Mouse (Mus musculus): ENCODE measurements around the gene Eva1c. TPM values are rescaled to one million over a fixed set of nuclear protein-coding genes. Genes with fewer than 3 reads are reported as not detected.

The Eva1c gene
- polyA plus RNA-seq (2012; rRNA removed): 0.18 TPM in 2 replicates

DNA sequence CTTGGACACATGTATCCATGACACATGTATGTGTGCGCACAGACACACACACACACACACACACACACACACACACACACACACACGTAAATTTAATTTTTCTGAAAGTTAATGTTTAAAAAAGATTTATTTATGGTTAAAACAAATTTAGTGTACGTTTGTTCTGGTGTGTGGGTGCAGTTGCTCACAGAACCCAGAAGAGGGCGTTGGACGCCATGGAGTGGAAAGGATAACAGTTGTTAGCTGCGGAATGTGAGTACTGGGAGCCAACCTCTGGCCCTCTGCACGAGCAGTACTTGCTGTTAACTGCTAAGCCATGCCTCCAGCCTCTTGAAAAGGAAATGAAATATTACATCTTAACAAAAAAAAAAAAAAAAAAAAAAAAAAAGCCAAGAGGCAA lies at the start of gene Eva1c:
Eva1c (plus strand) TSS at position 263 of the 400 bp plus-strand sequence.

DNA sequence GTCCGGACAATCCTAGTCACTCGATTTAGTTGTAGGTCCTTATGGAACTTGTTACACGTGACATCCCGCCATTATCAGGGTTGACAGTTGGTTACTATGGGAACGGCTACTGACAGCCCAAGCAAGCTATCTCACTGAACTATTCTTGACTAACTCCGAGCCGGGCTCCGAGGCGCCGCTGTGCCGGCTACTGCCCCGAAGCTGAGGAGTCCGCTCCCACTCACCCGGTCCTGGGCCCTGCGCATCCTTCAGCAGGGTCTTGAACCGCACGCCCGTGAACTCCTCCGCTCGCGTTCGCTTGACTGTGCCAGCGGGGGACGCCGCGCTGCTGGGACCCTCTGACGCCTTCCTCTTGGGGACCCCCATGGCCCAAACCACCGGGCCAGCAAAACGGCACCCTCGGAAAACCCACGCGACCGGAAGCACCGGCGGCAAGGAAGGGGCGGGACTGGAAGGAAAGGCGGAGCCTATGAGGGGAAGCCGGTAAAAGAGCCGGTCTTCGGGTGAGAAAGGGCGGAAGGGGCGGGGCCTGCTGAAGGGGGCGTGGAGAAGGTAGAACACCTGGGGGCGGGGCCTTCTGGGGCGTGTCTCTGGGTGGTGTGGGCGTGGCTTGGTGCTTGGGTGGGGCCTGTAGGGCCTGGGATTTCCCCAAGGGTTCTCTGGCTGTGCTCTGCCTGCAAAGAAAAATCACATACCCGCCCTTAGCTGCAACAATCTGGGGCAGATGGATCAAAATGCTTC lies 16.4 kb upstream of the Eva1c start, which contains the start of gene Urb1:
Urb1 (minus strand) TSS at position 439 of the 741 bp plus-strand sequence.

DNA sequence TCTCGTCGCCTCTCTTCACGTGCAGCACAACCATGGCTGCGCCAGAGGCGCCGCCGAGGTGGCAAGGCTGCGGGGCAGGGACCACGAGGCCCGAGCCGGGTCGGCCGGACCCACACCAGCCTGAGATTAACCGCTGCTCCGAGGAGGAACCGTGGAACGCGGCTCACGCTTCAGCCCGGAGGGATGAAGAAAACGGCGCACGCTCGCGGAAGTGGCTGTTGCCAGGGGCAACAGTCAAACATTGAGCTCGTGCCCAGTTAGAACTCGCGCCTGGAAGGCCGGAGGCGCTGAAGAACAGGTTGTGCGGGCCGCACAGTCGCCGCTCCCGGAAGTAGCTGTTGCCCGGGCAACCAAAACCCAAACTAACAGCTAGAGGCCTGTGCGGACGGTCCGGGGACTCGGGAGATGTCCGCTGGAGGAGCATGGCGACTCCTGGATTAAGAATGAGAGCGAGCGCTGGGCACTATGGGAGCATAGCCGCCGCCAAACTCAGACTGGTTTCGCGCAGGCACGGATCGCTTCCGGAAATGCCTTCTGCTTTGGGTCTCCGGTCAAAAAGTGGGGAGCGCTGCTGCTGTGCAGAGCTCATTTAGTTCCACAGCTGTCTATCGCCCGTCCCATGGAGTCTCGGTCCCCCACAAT lies 108.3 kb downstream of the Eva1c start, which contains the start of gene Cfap298:
Cfap298 (minus strand) TSS at position 428 of the 642 bp plus-strand sequence.

Other genes starting within 250 kb of the Eva1c start
- 29.0 and 36.3 TPM in 2 replicates for gene Mis18a, start 99.3 kb upstream of the Eva1c start, polyA plus RNA-seq (2012; rRNA removed)
- gene Mrap, start 88.5 kb upstream of the Eva1c start, polyA plus RNA-seq (2012; rRNA removed): 38.3 and 46.1 TPM in 2 replicates
- 2.5 and 3.5 TPM in 2 replicates for gene Urb1, start 16.3 kb upstream of the Eva1c start, polyA plus RNA-seq (2012; rRNA removed)
- gene Cfap298, start 108.4 kb downstream of the Eva1c start, polyA plus RNA-seq (2012; rRNA removed): 12.5 and 13.5 TPM in 2 replicates
- 11.7 and 15.9 TPM in 2 replicates for gene Synj1, start 184.6 kb downstream of the Eva1c start, polyA plus RNA-seq (2012; rRNA removed)
- gene Paxbp1, start 217.8 kb downstream of the Eva1c start, polyA plus RNA-seq (2012; rRNA removed): 28.3 and 31.1 TPM in 2 replicates